Mouse (Mus musculus) heart, embryonic 12.5 days (tissue): ENCODE measurements around the gene Exoc3l2. TPM values are rescaled to one million over a fixed set of nuclear protein-coding genes. Genes with fewer than 3 reads are reported as not detected.

Source experiments
- ATAC-seq: fragments of 200-750 bp; cut with Nextera tagmentation; 2 replicates; pipeline ENCODE4 v1.8.0; 2017; ENCODE audit warnings: moderate TSS enrichment, moderate library complexity; ENCODE audit not compliant: insufficient number of reproducible peaks, low FRiP score
- H3K27ac ChIP-seq: fragments of 300-500 bp; sonication (generic); 2 replicates; pipeline ENCODE4 v1.5.1; 2016; ENCODE audit warnings: mild to moderate bottlenecking, moderate library complexity; ENCODE audit not compliant: poor library complexity, severe bottlenecking
- H3K27me3 ChIP-seq: fragments of 300-500 bp; sonication (generic); replicated peaks from 2 replicates; pipeline ENCODE4 v1.6.1; 2016; ENCODE audit warnings: mild to moderate bottlenecking, moderate library complexity
- H3K36me3 ChIP-seq: fragments of 300-500 bp; sonication (generic); 2 replicates; pipeline ENCODE4 v1.6.1; 2016; ENCODE audit warnings: mild to moderate bottlenecking, moderate library complexity
- H3K4me1 ChIP-seq: fragments of 300-500 bp; sonication (generic); replicated peaks from 2 replicates; pipeline ENCODE4 v1.6.1; 2016; ENCODE audit warnings: mild to moderate bottlenecking
- H3K4me2 ChIP-seq: fragments of 300-500 bp; sonication (generic); 2 replicates; pipeline ENCODE4 v1.6.1; 2016; ENCODE audit warnings: mild to moderate bottlenecking, moderate library complexity
- H3K4me3 ChIP-seq: fragments of 300-500 bp; sonication (generic); 2 replicates; pipeline ENCODE4 v1.5.1; 2016; ENCODE audit warnings: mild to moderate bottlenecking
- H3K9ac ChIP-seq: fragments of 300-500 bp; sonication (generic); 2 replicates; pipeline ENCODE4 v1.6.1; 2016; ENCODE audit warnings: mild to moderate bottlenecking, moderate library complexity
- H3K9me3 ChIP-seq: fragments of 300-500 bp; sonication (generic); replicated peaks from 2 replicates; pipeline ENCODE4 v1.6.1; 2016; ENCODE audit warnings: mild to moderate bottlenecking, moderate library complexity
- WGBS: fragments of 180-500 bp; shearing (Covaris S2); methylation state at CpG from one replicate; pipeline ENCODE4 v1.1.7; 2016; 5-methylcytosine and 5-hydroxymethylcytosine counted together
- polyA plus RNA-seq: library from polyadenylated mRNA; unstranded; fragments of >200 nt; fragmentation: Nextera tagmentation; extraction: Ambion mirVana; gene quantifications from 2 replicates; pipeline ENCODE4 v1.2.1, GENCODE M21; 2016

Exoc3l2 gene
- polyA plus RNA-seq, 1 experiment from 2014 or later, result 3.1 TPM

DNA sequence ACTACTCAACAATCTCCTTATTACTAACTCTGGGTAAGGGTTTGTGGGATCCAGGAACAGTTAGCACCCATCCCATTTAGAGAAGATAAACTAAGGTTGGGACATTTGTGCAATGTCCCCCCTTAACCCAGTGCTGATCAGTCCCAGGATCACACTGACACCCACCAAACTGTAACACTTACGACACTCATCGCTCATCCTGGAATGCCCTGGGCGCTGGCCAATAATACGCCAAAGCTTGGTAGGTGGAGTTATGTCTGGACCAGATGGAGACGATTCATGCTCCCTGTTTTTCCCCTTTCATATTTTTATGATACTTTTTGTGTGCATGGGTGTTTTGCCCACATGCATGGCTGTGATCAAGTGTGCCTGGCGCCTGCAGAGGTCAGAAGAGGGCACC, 32.7 kb upstream of the Exoc3l2 start:
- WGBS, result 88% methylated on average over 6 of the region's 6 CpGs
- no peak overlapping the region for H3K27ac ChIP-seq
- H3K4me3 ChIP-seq, result no peak overlapping the region
- ATAC-seq, result no peak
- H3K9me3 ChIP-seq, result peaks cover 13% of the 10 kb centered on the region
- H3K27me3 ChIP-seq, result no peaks in the 10 kb centered on the region
- no peak overlapping the region for H3K9ac ChIP-seq
- H3K36me3 ChIP-seq, result peaks cover 97% of the 10 kb centered on the region
- H3K4me2 ChIP-seq, result no peak overlapping the region
- H3K4me1 ChIP-seq, result no peaks in the 10 kb centered on the region

DNA sequence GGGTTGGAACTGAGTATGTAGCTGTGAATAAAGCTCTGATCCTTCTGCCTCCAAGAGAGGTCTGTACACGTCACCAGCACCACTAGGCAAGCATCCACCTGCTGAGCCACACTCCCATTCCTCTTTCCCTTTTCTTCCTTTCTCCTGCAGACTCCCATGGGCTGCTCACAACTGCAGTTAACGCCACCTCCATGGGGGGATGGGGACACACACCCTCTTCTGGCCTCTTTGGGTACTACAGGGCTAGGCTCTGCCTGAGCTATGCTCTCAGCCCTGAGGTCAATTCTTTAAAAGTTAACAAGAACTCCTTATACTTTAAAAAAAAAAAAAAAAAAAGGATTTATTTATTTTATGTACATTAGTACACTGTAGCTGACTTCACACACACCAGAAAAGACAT, 30.7 kb upstream of the Exoc3l2 start:
- peaks cover 13% of the 10 kb centered on the region for H3K9me3 ChIP-seq
- no peak overlapping the region for H3K4me2 ChIP-seq
- WGBS, result 93% methylated on average over 2 of the region's 2 CpGs
- no peaks in the 10 kb centered on the region for H3K4me1 ChIP-seq
- no peak for ATAC-seq
- no peak overlapping the region for H3K27ac ChIP-seq
- H3K4me3 ChIP-seq, result no peak overlapping the region
- H3K36me3 ChIP-seq, result peaks cover 97% of the 10 kb centered on the region
- no peak overlapping the region for H3K9ac ChIP-seq
- H3K27me3 ChIP-seq, result no peaks in the 10 kb centered on the region

DNA sequence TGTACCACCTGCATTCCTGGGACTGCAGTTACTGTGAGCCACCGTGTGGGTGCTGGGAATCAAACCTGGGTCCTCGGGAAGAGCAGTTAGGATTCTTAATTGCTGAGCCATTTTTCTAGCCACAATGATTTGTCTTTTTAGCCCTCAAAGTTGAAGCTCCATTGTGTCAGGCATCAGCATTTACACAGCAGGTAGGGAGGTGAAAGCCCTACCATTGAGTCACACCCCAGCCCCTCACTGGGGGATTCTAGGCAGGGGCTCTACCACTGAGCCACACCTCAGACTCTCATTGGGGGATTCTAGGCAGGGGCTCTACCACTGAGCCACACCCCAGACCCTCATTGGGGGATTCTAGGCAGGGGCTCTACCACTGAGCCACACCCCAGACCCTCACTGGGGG, 26.9 kb upstream of the Exoc3l2 start:
- Histone ChIP-seq H3K9ac (no peak overlapping the region), H3K27me3 (no peaks in the 10 kb centered on the region), H3K36me3 (peaks cover 97% of the 10 kb centered on the region), H3K4me3 (no peak overlapping the region), H3K4me2 (no peak overlapping the region), H3K9me3 (peaks cover 13% of the 10 kb centered on the region), H3K4me1 (no peaks in the 10 kb centered on the region), H3K27ac (no peak overlapping the region)
- WGBS, result 94% methylated on average over 2 of the region's 2 CpGs
- no peak for ATAC-seq

DNA sequence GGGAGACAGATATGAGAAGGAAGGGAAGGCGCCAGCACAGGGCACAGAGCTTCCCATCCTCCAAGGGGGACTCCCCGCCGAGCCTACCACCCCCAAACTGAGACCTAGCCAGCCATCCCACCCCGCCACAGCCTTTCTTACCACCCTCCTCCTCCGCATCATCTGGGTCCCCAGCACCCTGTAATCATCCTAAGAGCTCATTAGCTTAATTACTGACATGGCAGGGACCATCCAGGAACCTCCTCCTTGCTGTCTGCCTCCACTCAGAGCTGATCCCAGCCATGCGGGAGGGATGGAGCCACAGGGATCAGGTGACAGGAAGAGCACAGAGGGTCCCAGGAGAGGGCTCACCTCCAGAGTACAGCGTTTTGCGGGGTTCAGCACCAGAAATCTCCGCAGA, 26.1 kb upstream of the Exoc3l2 start:
- peaks cover 97% of the 10 kb centered on the region for H3K36me3 ChIP-seq
- no peak overlapping the region for H3K4me3 ChIP-seq
- 85% methylated on average over 9 of the region's 9 CpGs for WGBS
- no peaks in the 10 kb centered on the region for H3K27me3 ChIP-seq
- no peak for ATAC-seq
- no peaks in the 10 kb centered on the region for H3K4me1 ChIP-seq
- peaks cover 13% of the 10 kb centered on the region for H3K9me3 ChIP-seq
- H3K27ac ChIP-seq, result no peak overlapping the region
- H3K4me2 ChIP-seq, result no peak overlapping the region
- no peak overlapping the region for H3K9ac ChIP-seq

DNA sequence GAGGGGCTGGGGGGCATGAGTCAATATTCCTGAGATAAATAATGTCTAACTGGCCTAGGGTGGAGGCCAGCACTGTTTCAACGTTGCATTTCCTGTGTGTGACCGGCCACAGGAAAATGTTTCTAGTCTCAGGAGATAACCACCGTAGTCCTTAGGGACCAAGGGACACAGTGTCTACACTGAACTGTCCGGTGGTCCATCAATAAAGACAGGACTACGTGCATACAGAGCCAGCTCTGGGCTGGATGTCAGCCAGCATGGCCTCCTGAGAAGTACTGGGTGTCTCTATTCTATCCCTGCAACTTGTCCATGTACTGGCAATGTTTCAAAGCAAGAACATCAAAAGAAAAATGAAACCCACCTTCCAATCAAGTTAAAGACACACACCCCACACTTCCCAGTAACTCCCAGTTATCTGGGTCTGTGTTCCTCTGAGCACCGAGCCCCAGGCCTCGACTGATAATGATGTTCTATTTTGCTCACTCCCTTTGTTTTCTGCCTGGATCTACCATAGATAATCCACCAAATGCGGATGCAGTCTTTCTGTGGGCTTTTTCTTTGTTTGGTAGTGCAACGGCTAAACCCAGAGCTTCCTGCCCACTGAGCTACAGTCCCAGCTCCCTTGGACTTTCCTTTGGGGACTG, 21.6 kb upstream of the Exoc3l2 start:
- ATAC-seq, result peak; percentile 63
- Histone ChIP-seq H3K4me2 (no peak overlapping the region), H3K4me3 (no peak overlapping the region), H3K9ac (no peak overlapping the region), H3K4me1 (0 out of 2 replicates have a peak, but pooled peaks cover 9% of the 10 kb centered on the region), H3K27ac (peak overlapping the region; percentile 39), H3K27me3 (no peaks in the 10 kb centered on the region), H3K9me3 (no peaks in the 10 kb centered on the region), H3K36me3 (peaks cover 90% of the 10 kb centered on the region)
- WGBS, result 55% methylated on average over 9 of the region's 9 CpGs

DNA sequence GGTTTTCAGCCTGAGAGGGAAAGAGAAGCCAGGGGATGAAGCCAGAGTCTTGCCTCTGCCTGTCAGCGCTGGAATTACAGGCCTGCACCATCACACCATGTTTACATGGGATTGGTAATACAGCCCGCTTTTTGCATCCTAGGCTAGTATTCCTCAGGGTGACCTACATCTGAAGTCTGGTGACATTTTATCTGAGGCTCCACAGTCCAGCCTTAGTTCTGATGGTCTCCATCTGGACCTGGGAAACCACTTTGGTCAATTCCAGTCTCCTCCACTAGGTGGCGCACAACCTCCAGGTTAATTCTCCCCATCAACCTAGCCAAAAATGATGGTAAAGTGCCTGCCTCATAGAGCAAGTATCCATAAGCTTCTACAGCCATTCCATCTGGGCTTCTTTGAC, 19.8 kb upstream of the Exoc3l2 start:
- no peak for ATAC-seq
- Histone ChIP-seq H3K4me1 (0 out of 2 replicates have a peak, but pooled peaks cover 9% of the 10 kb centered on the region), H3K9me3 (no peaks in the 10 kb centered on the region), H3K36me3 (peaks cover 91% of the 10 kb centered on the region), H3K4me3 (no peak overlapping the region), H3K4me2 (no peak overlapping the region), H3K9ac (no peak overlapping the region), H3K27me3 (no peaks in the 10 kb centered on the region), H3K27ac (no peak overlapping the region)
- 36% methylated on average over 3 of the region's 3 CpGs for whole genome bisulfite sequencing

DNA sequence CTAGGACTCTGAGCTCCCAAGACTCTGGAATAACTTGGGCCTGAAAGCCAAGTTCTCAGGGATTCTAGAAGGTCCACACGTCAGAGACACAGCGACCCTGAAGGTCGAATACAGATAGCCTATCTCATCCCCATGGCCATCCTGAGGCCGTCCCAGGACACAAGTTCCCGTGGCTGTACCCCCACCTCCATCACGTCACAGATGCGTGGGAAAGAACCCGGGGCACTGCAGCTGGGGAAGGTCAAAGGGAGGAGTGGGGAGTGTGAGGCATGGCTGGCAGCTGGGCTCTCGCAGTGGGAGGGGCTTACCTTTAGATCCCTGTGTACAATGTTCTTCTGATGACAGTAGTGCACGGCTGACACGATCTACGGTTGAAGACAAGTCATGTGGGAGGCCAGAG, 18.3 kb upstream of the Exoc3l2 start:
- ATAC-seq, result no peak
- no peak overlapping the region; the same call in 1 of the 2 replicates for H3K9ac ChIP-seq
- no peak overlapping the region for H3K4me2 ChIP-seq
- H3K4me3 ChIP-seq, result no peak overlapping the region
- WGBS, result 71% methylated on average over 12 of the region's 12 CpGs
- H3K27ac ChIP-seq, result no peak overlapping the region
- H3K4me1 ChIP-seq, result 0 out of 2 replicates have a peak, but pooled peaks cover 9% of the 10 kb centered on the region
- H3K36me3 ChIP-seq, result peaks cover 90% of the 10 kb centered on the region
- H3K9me3 ChIP-seq, result no peaks in the 10 kb centered on the region
- no peaks in the 10 kb centered on the region for H3K27me3 ChIP-seq

DNA sequence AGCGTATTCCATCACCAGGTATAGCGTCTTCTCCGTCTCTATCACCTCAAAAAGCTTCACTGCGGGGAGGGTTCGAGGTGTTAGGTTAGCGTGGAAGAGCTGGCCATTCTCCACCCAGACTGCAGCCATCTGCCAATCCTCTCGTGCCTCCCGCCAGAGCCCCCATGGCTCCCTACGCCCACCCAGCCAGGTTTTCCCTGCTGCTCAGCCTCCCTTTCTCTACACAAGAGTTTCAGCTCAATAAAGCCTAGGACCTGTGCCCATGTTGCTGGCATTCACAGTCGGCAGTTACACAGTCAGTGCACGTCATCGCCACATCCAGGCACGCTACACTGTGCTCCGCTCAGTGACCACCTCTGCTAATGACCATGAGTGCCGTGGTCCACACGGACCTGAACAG, 15.4 kb upstream of the Exoc3l2 start:
- no peak for ATAC-seq
- Histone ChIP-seq H3K9me3 (no peaks in the 10 kb centered on the region), H3K27me3 (no peaks in the 10 kb centered on the region), H3K4me3 (no peak overlapping the region), H3K4me1 (0 out of 2 replicates have a peak, but pooled peaks cover 6% of the 10 kb centered on the region), H3K9ac (no peak overlapping the region), H3K36me3 (peaks cover 90% of the 10 kb centered on the region), H3K27ac (no peak overlapping the region), H3K4me2 (no peak overlapping the region)
- 89% methylated on average over 16 of the region's 16 CpGs for WGBS

DNA sequence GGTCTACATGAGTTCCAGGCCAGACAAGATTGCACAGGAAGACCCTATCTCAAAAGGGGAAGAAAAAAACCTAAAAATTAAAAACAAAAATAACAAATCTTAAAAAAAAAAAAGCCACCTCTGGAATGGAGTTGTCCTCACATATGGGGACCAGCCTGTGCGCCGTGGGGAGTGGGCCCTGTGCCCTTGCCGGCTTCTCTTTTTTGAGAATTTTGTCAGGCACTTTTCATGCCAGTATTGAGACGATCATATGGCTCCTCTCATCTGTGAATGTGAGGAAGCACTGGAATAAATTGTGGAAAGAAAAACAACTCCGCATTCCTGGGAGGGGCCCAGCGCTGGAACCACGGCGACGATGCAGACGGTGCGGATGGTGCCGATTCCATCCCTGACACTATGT, 14.0 kb upstream of the Exoc3l2 start:
- Histone ChIP-seq H3K27me3 (no peaks in the 10 kb centered on the region), H3K4me1 (no peaks in the 10 kb centered on the region), H3K4me3 (no peak overlapping the region), H3K27ac (no peak overlapping the region), H3K4me2 (no peak overlapping the region), H3K36me3 (peaks cover 85% of the 10 kb centered on the region), H3K9me3 (no peaks in the 10 kb centered on the region), H3K9ac (no peak overlapping the region)
- no peak for ATAC-seq
- WGBS, result 77% methylated on average over 12 of the region's 12 CpGs

DNA sequence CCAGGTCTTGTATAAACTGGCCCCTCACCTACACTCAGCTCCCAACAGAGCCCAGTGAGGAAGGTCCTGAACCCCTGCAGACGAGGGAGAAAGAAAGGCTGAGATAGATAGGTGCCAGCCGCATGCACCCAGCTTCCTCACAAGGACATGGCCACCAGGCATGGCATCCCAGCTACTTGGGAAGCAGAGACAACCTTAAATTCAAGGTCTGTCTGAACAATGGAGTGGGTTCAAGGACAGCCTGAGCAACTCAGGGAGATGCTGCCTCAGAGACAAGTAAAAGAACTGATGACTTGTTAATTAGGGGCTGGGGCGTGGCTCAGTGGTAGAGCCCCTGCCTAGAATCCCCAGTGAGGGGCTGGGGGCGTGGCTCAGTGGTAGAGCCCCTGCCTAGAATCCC, 7.9 kb upstream of the Exoc3l2 start:
- whole genome bisulfite sequencing, result 90% methylated on average over 4 of the region's 4 CpGs
- H3K4me2 ChIP-seq, result no peak overlapping the region
- H3K27me3 ChIP-seq, result no peaks in the 10 kb centered on the region
- H3K4me1 ChIP-seq, result peaks cover 24% of the 10 kb centered on the region
- H3K36me3 ChIP-seq, result peaks cover 49% of the 10 kb centered on the region
- H3K4me3 ChIP-seq, result no peak overlapping the region
- no peaks in the 10 kb centered on the region for H3K9me3 ChIP-seq
- ATAC-seq, result no peak
- no peak overlapping the region for H3K9ac ChIP-seq
- no peak overlapping the region for H3K27ac ChIP-seq

DNA sequence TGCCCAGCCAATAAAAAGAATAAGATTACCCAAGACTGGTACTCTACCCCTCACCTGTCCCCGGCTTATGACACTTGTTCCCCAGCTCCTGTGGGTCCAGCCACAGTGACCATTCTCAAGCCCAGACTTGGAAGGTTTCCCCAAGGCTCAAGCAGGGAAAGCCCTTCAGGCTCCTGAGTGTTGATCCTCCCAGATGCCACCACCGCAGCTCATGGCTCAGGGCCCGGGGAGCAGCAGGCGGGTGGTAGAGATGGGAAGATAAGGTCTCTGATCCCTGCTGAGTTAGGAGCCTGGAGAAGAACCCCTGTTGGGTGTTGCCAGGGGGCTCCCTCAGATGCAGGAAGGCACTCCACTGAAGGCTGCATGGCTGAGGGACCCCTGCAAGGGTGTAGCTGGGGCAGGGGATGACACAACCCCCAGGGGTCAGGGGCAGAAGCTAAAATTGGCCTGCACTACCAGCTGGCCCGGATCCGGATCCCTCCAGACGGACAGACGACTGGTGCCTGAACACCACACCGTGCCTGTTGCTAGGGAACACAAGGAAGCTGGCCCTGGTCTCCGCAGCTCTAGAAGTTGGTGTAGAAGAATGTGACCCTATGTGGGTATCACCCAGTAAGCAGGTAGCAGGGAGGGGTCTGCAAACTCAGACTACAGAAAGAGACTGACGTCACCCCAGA, 7.2 kb upstream of the Exoc3l2 start:
- Histone ChIP-seq H3K4me1 (peaks cover 24% of the 10 kb centered on the region), H3K36me3 (peaks cover 41% of the 10 kb centered on the region), H3K27me3 (no peaks in the 10 kb centered on the region), H3K9ac (0 out of 2 replicates have a peak overlapping the region, but pooled peaks have one; percentile 7), H3K27ac (no peak overlapping the region), H3K4me2 (peak overlapping the region; percentile 97; the same call in 1 of the 2 replicates), H3K9me3 (no peaks in the 10 kb centered on the region), H3K4me3 (no peak overlapping the region)
- no peak for ATAC-seq
- 59% methylated on average over 11 of the region's 11 CpGs for WGBS
